Mouse (Mus musculus): Measurements from ENCODE around the gene Wdr31.

The Wdr31 gene

GRCm38 (mm10) chr4:62437256-62437778, 33.4 kb downstream of the Wdr31 start:
- DNase-seq, result no peak

GRCm38 (mm10) chr4:62435081-62435480, 35.6 kb downstream of the Wdr31 start, which contains the start of gene Rnf183:
Gene Rnf183 (minus strand): TSS chr4:62435252.
- DNase-seq, result no peak

GRCm38 (mm10) chr4:62433939-62434870, 36.5 kb downstream of the Wdr31 start:
- DNase-seq, result no peak

- DNase-seq, result no peak
Observed at GRCm38 (mm10) chr4:62431522-62431921, 39.2 kb downstream of the Wdr31 start.

GRCm38 (mm10) chr4:62430678-62431077, 40.0 kb downstream of the Wdr31 start:
- no peak for DNase-seq

GRCm38 (mm10) chr4:62429616-62430015, 41.1 kb downstream of the Wdr31 start:
- DNase-seq, result no peak

GRCm38 (mm10) chr4:62427978-62428758, 42.5 kb downstream of the Wdr31 start:
- DNase-seq, result peak; percentile 18

GRCm38 (mm10) chr4:62425891-62426290, 44.8 kb downstream of the Wdr31 start:
- no peak for DNase-seq

- no peak for DNase-seq
Observed at GRCm38 (mm10) chr4:62419091-62419490, 51.6 kb downstream of the Wdr31 start.

GRCm38 (mm10) chr4:62418448-62418847, 52.2 kb downstream of the Wdr31 start:
- no peak for DNase-seq

GRCm38 (mm10) chr4:62411606-62412005, 59.1 kb downstream of the Wdr31 start:
- DNase-seq, result no peak

- no peak for DNase-seq
Observed at GRCm38 (mm10) chr4:62410325-62410724, 60.4 kb downstream of the Wdr31 start.

GRCm38 (mm10) chr4:62409615-62410014, 61.1 kb downstream of the Wdr31 start:
- no peak for DNase-seq

- DNase-seq, result peak; percentile 98
Observed at GRCm38 (mm10) chr4:62408601-62409282, 62.0 kb downstream of the Wdr31 start, which contains the start of the genes Cdc26 and Prpf4. Gene Cdc26 (minus strand): TSS chr4:62408642. Gene Prpf4 (plus strand): TSS chr4:62408797.

- DNase-seq, result peak; percentile 64
Observed at GRCm38 (mm10) chr4:62407730-62408582, 62.7 kb downstream of the Wdr31 start.

- no peak for DNase-seq
Observed at GRCm38 (mm10) chr4:62406133-62406532, 64.6 kb downstream of the Wdr31 start.

- no peak for DNase-seq
Observed at GRCm38 (mm10) chr4:62398956-62399355, 71.7 kb downstream of the Wdr31 start.
